Mouse (Mus musculus) neural tube, embryonic 12.5 days (tissue): ENCODE results near the gene Eddm3b. TPM values are rescaled to one million over a fixed set of nuclear protein-coding genes. Genes with fewer than 3 reads are reported as not detected.
"Not testable (repeated sequence)": the region's sequence is repeated elsewhere in the genome, so short reads cannot be mapped to it uniquely, and the experiment has no call there.

Source experiments
- ATAC-seq: fragments of 200-750 bp; cut with Nextera tagmentation; 2 replicates; pipeline ENCODE4 v1.8.0; 2017; ENCODE audit warnings: low read depth, mild to moderate bottlenecking, moderate TSS enrichment, moderate library complexity; ENCODE audit not compliant: low FRiP score
- H3K27ac ChIP-seq: fragments of 300-500 bp; sonication (generic); 2 replicates; pipeline ENCODE4 v1.5.1; 2016
- H3K27me3 ChIP-seq: fragments of 300-500 bp; sonication (generic); replicated peaks from 2 replicates; pipeline ENCODE4 v1.6.1; 2016; ENCODE audit warnings: mild to moderate bottlenecking
- H3K36me3 ChIP-seq: fragments of 300-500 bp; sonication (generic); 2 replicates; pipeline ENCODE4 v1.6.1; 2016; ENCODE audit warnings: mild to moderate bottlenecking
- H3K4me1 ChIP-seq: fragments of 300-500 bp; sonication (generic); 2 replicates; pipeline ENCODE4 v1.6.1; 2016
- H3K4me2 ChIP-seq: fragments of 300-500 bp; sonication (generic); replicated peaks from 2 replicates; pipeline ENCODE4 v1.6.1; 2016; ENCODE audit warnings: mild to moderate bottlenecking
- H3K4me3 ChIP-seq: fragments of 300-500 bp; sonication (generic); 2 replicates; pipeline ENCODE4 v1.5.1; 2016
- H3K9ac ChIP-seq: fragments of 300-500 bp; sonication (generic); 2 replicates; pipeline ENCODE4 v1.6.1; 2016; ENCODE audit warnings: mild to moderate bottlenecking
- H3K9me3 ChIP-seq: fragments of 300-500 bp; sonication (generic); 2 replicates; pipeline ENCODE4 v1.6.1; 2016; ENCODE audit warnings: mild to moderate bottlenecking
- WGBS: fragments of 180-500 bp; shearing (Covaris S2); methylation state at CpG from one replicate; pipeline ENCODE4 v1.1.7; 2016; 5-methylcytosine and 5-hydroxymethylcytosine counted together
- polyA plus RNA-seq: library from polyadenylated mRNA; unstranded; fragments of >200 nt; fragmentation: Nextera tagmentation; extraction: Ambion mirVana; gene quantifications from 2 replicates; pipeline ENCODE4 v1.2.1, GENCODE M21; 2016

Eddm3b gene
- polyA plus RNA-seq, 1 experiment from 2014 or later, result not detected

- H3K27me3 ChIP-seq, H3K9me3 ChIP-seq, H3K27ac ChIP-seq, H3K9ac ChIP-seq, H3K4me1 ChIP-seq, H3K4me3 ChIP-seq, H3K36me3 ChIP-seq, H3K4me2 ChIP-seq: not testable (repeated sequence)
- WGBS, result 25% methylated on average over 1 of the region's 1 CpGs
- ATAC-seq, result 0 out of 2 replicates have a peak, but pooled peaks have one; percentile 52
Observed at GRCm38 (mm10) chr14:51098300-51098699, 15.9 kb upstream of the Eddm3b start.

GRCm38 (mm10) chr14:51098921-51099320 is 15.3 kb upstream of the Eddm3b start:
- H3K9me3 ChIP-seq, result no peaks in the 10 kb centered on the region
- no peak overlapping the region for H3K9ac ChIP-seq
- H3K4me3 ChIP-seq, result no peak overlapping the region
- 94% methylated on average over 11 of the region's 11 CpGs for WGBS
- no peaks in the 10 kb centered on the region for H3K27me3 ChIP-seq
- no peak overlapping the region for H3K4me2 ChIP-seq
- H3K27ac ChIP-seq, result no peak overlapping the region
- no peak for ATAC-seq
- H3K4me1 ChIP-seq, result no peaks in the 10 kb centered on the region
- H3K36me3 ChIP-seq, result no peaks in the 10 kb centered on the region

DNA sequence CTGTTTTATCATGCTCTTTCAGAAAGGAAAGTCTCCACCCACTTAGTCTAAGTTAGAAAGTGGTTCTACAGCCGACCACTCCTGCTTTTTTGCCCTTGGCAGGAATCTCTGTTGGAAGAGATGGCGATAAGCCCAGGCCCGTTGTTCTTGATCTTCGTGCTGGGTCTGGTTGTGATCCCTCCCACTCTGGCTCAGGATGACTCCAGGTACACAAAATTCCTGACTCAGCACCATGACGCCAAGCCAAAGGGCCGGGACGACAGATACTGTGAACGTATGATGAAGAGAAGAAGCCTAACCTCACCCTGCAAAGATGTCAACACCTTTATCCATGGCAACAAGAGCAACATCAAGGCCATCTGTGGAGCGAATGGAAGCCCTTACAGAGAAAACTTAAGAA is 12.9 kb upstream of the Eddm3b start:
- no peaks in the 10 kb centered on the region for H3K4me1 ChIP-seq
- no peak overlapping the region for H3K27ac ChIP-seq
- no peak overlapping the region for H3K9ac ChIP-seq
- no peaks in the 10 kb centered on the region for H3K27me3 ChIP-seq
- 84% methylated on average over 9 of the region's 9 CpGs for WGBS
- no peaks in the 10 kb centered on the region for H3K9me3 ChIP-seq
- no peak overlapping the region for H3K4me3 ChIP-seq
- no peaks in the 10 kb centered on the region for H3K36me3 ChIP-seq
- no peak overlapping the region for H3K4me2 ChIP-seq
- ATAC-seq, result no peak

DNA sequence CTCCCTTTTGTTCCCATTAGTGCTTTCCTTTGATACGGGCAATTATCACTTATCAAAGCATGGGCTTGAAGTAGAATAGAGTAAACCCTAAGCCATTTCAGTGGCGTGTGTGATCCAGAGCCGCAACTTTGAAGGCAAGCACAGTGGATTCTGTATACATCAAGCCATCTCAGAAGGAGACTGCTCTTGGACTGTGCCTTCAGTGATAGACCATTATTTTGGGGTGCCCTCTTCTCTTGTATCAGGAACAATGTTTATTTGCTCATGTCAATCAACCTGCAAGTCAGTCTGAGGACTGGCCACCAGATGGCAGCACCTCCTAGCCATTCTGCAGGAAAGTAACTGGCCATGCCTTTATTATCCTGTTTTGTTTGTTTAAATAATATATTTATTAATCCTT is 11.0 kb upstream of the Eddm3b start:
- H3K9me3 ChIP-seq, result no peaks in the 10 kb centered on the region

DNA sequence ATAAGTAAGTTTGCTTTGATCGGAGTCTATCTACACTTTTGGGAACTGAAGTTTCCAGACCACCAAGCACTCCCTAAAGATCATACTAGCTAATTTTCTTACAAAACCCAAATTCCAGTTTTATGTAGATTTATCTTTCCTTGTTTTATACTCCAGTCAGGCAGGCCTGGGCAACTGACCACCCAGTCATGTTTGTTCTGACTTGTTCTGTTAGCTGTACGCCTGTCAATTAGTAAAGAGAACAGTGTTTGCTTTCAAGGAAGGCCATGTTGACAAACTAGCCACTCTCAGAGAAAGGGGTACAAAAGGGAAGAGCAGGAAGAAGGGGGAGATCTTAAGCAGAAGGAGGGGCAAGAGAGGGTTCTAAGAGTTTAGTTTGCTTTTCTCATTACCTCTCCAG is 9.9 kb upstream of the Eddm3b start:
- Histone ChIP-seq H3K4me1 (no peaks in the 10 kb centered on the region), H3K36me3 (no peaks in the 10 kb centered on the region), H3K4me3 (no peak overlapping the region), H3K9me3 (no peaks in the 10 kb centered on the region), H3K4me2 (no peak overlapping the region), H3K9ac (no peak overlapping the region), H3K27ac (no peak overlapping the region), H3K27me3 (no peaks in the 10 kb centered on the region)
- 91% methylated on average over 2 of the region's 2 CpGs for WGBS
- ATAC-seq, result no peak

More for the DNA sequence above, 11.0 kb upstream of the Eddm3b start:
- no peaks in the 10 kb centered on the region for H3K4me1 ChIP-seq
- no peaks in the 10 kb centered on the region for H3K27me3 ChIP-seq
- no peak for ATAC-seq
- WGBS, result 56% methylated on average over 3 of the region's 3 CpGs
- no peak overlapping the region for H3K4me2 ChIP-seq
- no peaks in the 10 kb centered on the region for H3K36me3 ChIP-seq
- no peak overlapping the region for H3K27ac ChIP-seq
- H3K9ac ChIP-seq, result no peak overlapping the region
- H3K4me3 ChIP-seq, result no peak overlapping the region

- Histone ChIP-seq H3K4me2 (no peak overlapping the region), H3K4me1 (no peaks in the 10 kb centered on the region), H3K9ac (no peak overlapping the region), H3K27ac (no peak overlapping the region), H3K36me3 (no peaks in the 10 kb centered on the region), H3K9me3 (no peaks in the 10 kb centered on the region; the same call in 1 of the 2 replicates), H3K4me3 (no peak overlapping the region), H3K27me3 (no peaks in the 10 kb centered on the region)
- no peak for ATAC-seq
Observed at GRCm38 (mm10) chr14:51106449-51106967, 7.7 kb upstream of the Eddm3b start.

DNA sequence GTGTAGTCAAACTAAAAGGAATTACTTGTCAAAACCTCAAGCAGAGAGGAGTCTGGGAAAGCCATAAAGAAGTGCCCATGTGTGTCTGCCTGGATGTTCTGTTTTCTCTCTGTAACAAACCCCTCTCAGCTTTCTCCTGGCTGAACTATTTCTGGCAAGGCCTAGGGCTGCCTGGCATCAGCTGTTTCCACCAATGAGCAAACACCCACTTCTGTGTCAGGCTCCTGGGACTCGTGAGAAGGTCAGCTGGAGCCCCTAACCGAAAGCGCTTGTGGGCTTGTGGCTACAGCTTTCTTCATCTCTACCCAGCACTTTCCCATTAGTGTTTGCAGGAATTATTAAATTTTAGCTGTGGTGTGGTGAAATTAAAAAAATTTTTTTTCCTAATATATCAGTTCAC is 2.3 kb upstream of the Eddm3b start:
- H3K27me3 ChIP-seq, result no peaks in the 10 kb centered on the region
- WGBS, result 83% methylated on average over 3 of the region's 3 CpGs
- ATAC-seq, result no peak

GRCm38 (mm10) chr14:51113476-51113875 is 750 bp upstream of the Eddm3b start:
- H3K9me3 ChIP-seq, result no peaks in the 10 kb centered on the region; the same call in 1 of the 2 replicates
- ATAC-seq, result no peak
- H3K4me2 ChIP-seq, result no peak overlapping the region
- no peaks in the 10 kb centered on the region for H3K36me3 ChIP-seq
- H3K27ac ChIP-seq, result no peak overlapping the region
- 41% methylated on average over 9 of the region's 9 CpGs for WGBS
- H3K4me1 ChIP-seq, result no peaks in the 10 kb centered on the region
- H3K4me3 ChIP-seq, result no peak overlapping the region
- no peak overlapping the region for H3K9ac ChIP-seq
- no peaks in the 10 kb centered on the region for H3K27me3 ChIP-seq

More for the DNA sequence above, 2.3 kb upstream of the Eddm3b start:
- Histone ChIP-seq H3K9me3 (no peaks in the 10 kb centered on the region; the same call in 1 of the 2 replicates), H3K4me2 (no peak overlapping the region), H3K36me3 (no peaks in the 10 kb centered on the region), H3K4me1 (no peaks in the 10 kb centered on the region), H3K4me3 (no peak overlapping the region), H3K9ac (no peak overlapping the region), H3K27ac (no peak overlapping the region)

DNA sequence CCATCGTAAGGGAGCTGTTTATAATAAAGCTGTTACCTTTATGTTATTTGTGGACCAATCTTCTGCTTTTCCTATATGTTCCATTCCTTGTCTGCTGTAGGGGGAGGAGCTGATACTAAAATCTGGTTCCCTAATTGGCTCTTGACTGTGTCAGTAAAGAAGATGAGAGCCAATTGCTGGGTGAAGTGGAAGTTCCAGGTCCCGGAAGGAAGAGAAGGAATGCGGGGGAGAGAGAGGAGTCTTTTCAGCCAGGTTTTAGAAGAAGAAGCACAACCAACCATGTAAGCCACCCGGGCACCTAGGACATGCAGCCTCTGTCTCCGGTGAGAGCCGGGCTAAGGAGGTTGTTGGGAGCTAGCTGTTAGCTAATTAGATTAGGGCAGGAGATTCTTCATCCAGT is 11.5 kb downstream of the Eddm3b start:
- no peaks in the 10 kb centered on the region for H3K36me3 ChIP-seq
- H3K4me3 ChIP-seq, result no peak overlapping the region
- no peak overlapping the region for H3K27ac ChIP-seq
- H3K9me3 ChIP-seq, result no peaks in the 10 kb centered on the region
- no peak for ATAC-seq
- no peak overlapping the region for H3K9ac ChIP-seq
- no peak overlapping the region for H3K4me2 ChIP-seq
- no peaks in the 10 kb centered on the region for H3K4me1 ChIP-seq
- 83% methylated on average over 6 of the region's 6 CpGs for WGBS
- no peaks in the 10 kb centered on the region for H3K27me3 ChIP-seq

DNA sequence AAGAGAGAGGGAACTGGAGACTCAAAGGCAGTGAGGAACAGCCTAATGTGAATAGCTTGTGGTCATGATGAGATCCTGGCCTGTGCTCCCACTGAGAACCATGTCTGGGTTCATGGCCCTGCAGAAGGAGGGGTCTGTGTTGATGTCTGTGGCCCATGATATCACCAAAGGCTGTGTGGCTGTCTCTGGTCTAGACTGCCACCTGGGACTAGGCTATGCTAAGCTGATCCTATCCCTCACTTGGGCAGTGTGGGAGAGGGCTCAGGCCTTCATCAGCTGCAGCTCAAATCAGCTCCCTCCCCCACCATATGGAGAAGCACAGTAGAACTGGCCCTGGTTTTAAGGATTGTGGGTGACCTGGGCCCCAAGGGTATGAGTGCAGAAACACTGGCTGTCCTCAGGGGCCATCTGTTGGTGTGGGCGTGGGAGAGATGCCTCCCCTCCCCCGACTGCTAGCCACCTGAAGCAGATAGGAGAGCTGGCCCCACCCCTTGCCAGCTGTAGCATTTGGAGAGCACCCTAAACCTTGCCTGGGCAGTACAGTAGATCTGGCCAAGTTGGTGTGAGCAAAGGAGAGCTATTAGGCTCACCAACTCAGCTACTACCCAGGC is 13.5 kb downstream of the Eddm3b start:
- no peak overlapping the region for H3K9ac ChIP-seq
- 75% methylated on average over 2 of the region's 2 CpGs for WGBS
- no peak overlapping the region for H3K4me2 ChIP-seq
- no peaks in the 10 kb centered on the region for H3K36me3 ChIP-seq
- H3K9me3 ChIP-seq, result no peaks in the 10 kb centered on the region
- H3K27ac ChIP-seq, result no peak overlapping the region
- H3K27me3 ChIP-seq, result no peaks in the 10 kb centered on the region
- H3K4me3 ChIP-seq, result no peak overlapping the region
- ATAC-seq, result no peak
- H3K4me1 ChIP-seq, result no peaks in the 10 kb centered on the region

GRCm38 (mm10) chr14:51128775-51129623 is 14.8 kb downstream of the Eddm3b start:
- no peak for ATAC-seq
- Histone ChIP-seq H3K27ac (no peak overlapping the region), H3K27me3 (no peaks in the 10 kb centered on the region), H3K36me3 (no peaks in the 10 kb centered on the region), H3K4me3 (no peak overlapping the region), H3K4me1 (no peaks in the 10 kb centered on the region), H3K9ac (no peak overlapping the region), H3K9me3 (no peaks in the 10 kb centered on the region), H3K4me2 (no peak overlapping the region)
- WGBS, result 90% methylated on average over 9 of the region's 9 CpGs

DNA sequence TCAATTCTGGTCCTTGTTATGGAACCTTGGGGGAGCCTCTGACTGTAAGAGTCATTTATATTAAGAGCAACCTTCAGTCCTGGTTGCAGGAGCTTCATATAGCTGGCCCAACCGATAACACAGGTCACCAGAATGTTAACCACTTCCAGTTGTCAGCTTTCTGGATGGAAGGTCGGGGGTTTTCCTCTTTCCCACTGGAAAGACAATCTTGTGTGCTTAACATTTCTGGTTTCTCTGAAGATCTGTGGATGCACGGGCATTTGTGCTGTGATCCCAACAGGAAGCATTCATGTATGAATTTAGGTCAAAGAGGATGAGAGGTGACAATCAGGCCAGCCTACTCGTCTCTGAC is 15.4 kb downstream of the Eddm3b start:
- Histone ChIP-seq H3K4me1 (no peaks in the 10 kb centered on the region), H3K9ac (no peak overlapping the region), H3K4me2 (no peak overlapping the region), H3K9me3 (no peaks in the 10 kb centered on the region), H3K27ac (no peak overlapping the region), H3K36me3 (no peaks in the 10 kb centered on the region), H3K4me3 (no peak overlapping the region), H3K27me3 (no peaks in the 10 kb centered on the region)
- ATAC-seq, result no peak
- WGBS, result 78% methylated on average over 4 of the region's 4 CpGs
